Mouse (Mus musculus) forebrain, postnatal 0 days (tissue): ENCODE data around the gene H2afj. TPM values are rescaled to one million over a fixed set of nuclear protein-coding genes. Genes with fewer than 3 reads are reported as not detected.
A peak's percentile ranks its signal among the peaks of the same experiment; 100 is the strongest.

ENCODE experiments used
- ATAC-seq: fragments of 200-750 bp; cut with Nextera tagmentation; 2 replicates; pipeline ENCODE4 v1.8.0; 2017; ENCODE audit warnings: mild to moderate bottlenecking, moderate library complexity
- DNase-seq: peaks from one replicate; pipeline ENCODE4 v3.0.0-alpha.2; 2015
- H3K27ac ChIP-seq: fragments of 300-500 bp; sonication (generic); 2 replicates; pipeline ENCODE4 v1.5.1; 2014; ENCODE audit warnings: low read depth, mild to moderate bottlenecking, antibody characterized with exemption, low read length, moderate library complexity, mixed read lengths
- H3K27me3 ChIP-seq: fragments of 300-500 bp; sonication (generic); 2 replicates; pipeline ENCODE4 v1.6.1; 2014; ENCODE audit warnings: mild to moderate bottlenecking, low read length, mixed read lengths; ENCODE audit not compliant: insufficient read depth
- H3K36me3 ChIP-seq: fragments of 300-500 bp; sonication (generic); 2 replicates; pipeline ENCODE4 v1.6.1; 2014; ENCODE audit warnings: mild to moderate bottlenecking, moderate library complexity; ENCODE audit not compliant: insufficient read depth
- H3K4me1 ChIP-seq: fragments of 300-500 bp; sonication (generic); 2 replicates; pipeline ENCODE4 v1.6.1; 2014; ENCODE audit warnings: antibody characterized with exemption; ENCODE audit not compliant: insufficient read depth
- H3K4me2 ChIP-seq: fragments of 300-500 bp; sonication (generic); 2 replicates; pipeline ENCODE4 v1.6.1; 2014; ENCODE audit warnings: low read depth, mild to moderate bottlenecking, moderate library complexity
- H3K4me3 ChIP-seq: fragments of 300-500 bp; sonication (generic); 2 replicates; pipeline ENCODE4 v1.5.1; 2014; ENCODE audit warnings: low read depth, low read length, mixed read lengths
- H3K9ac ChIP-seq: fragments of 300-500 bp; sonication (generic); 2 replicates; pipeline ENCODE4 v1.6.1; 2014; ENCODE audit warnings: mild to moderate bottlenecking
- H3K9me3 ChIP-seq: fragments of 300-500 bp; sonication (generic); 2 replicates; pipeline ENCODE4 v1.6.1; 2016; ENCODE audit warnings: low read length
- CTCF ChIP-seq: sonication (generic); IDR thresholded peaks from 2 replicates; pipeline ENCODE4 v1.5.1; 2016; ENCODE audit warnings: antibody characterized with exemption, control low read depth, low read depth
- WGBS: fragments of 180-500 bp; shearing (Covaris S2); extraction: QIAGEN DNeasy Blood & Tissue Kit; methylation state at CpG from one replicate; pipeline ENCODE4 v1.1.7; 2014; 5-methylcytosine and 5-hydroxymethylcytosine counted together
- polyA plus RNA-seq: library from polyadenylated mRNA; unstranded; fragments of >200 nt; fragmentation: Nextera tagmentation; extraction: Ambion mirVana; gene quantifications from 2 replicates; pipeline ENCODE4 v1.2.1, GENCODE M21; 2015
- total RNA-seq: library from RNA; depleted of rRNA; stranded (reverse); fragments of >200 nt; gene quantifications from 2 replicates; pipeline ENCODE4 v1.2.3, GENCODE M21; 2014

The H2afj gene
- total and polyA plus RNA-seq, 2 experiments from 2014 or later, result 31.7 to 119 TPM

GRCm38 (mm10) chr6:136800710-136801109 lies 7.3 kb upstream of the H2afj start:
- H3K27me3 ChIP-seq, result no peaks in the 10 kb centered on the region
- H3K4me1 ChIP-seq, result peaks cover 5% of the 10 kb centered on the region
- DNase-seq (no peak), ATAC-seq (no peak)
- no peaks in the 10 kb centered on the region for H3K36me3 ChIP-seq
- H3K27ac ChIP-seq, result no peak overlapping the region
- H3K9ac ChIP-seq, result no peak overlapping the region
- TF ChIP-seq CTCF, result no peak
- H3K9me3 ChIP-seq, result no peaks in the 10 kb centered on the region
- no peak overlapping the region for H3K4me3 ChIP-seq
- no peak overlapping the region for H3K4me2 ChIP-seq
- 89% methylated on average over 8 of the region's 8 CpGs for WGBS

GRCm38 (mm10) chr6:136801274-136801673 lies 6.8 kb upstream of the H2afj start:
- DNase-seq (no peak), ATAC-seq (no peak)
- Histone ChIP-seq H3K9ac (no peak overlapping the region), H3K27ac (no peak overlapping the region), H3K9me3 (no peaks in the 10 kb centered on the region), H3K27me3 (no peaks in the 10 kb centered on the region), H3K36me3 (no peaks in the 10 kb centered on the region), H3K4me1 (peaks cover 5% of the 10 kb centered on the region), H3K4me3 (no peak overlapping the region), H3K4me2 (no peak overlapping the region)
- no peak for TF ChIP-seq CTCF
- WGBS, result 91% methylated on average over 6 of the region's 6 CpGs

- DNase-seq (no peak), ATAC-seq (peak; percentile 4)
- no peak for TF ChIP-seq CTCF
- H3K9ac ChIP-seq, result peak overlapping the region; percentile 90
- H3K4me3 ChIP-seq, result peak overlapping the region; percentile 59
- H3K9me3 ChIP-seq, result no peaks in the 10 kb centered on the region
- peak overlapping the region; percentile 64 for H3K4me2 ChIP-seq
- no peaks in the 10 kb centered on the region for H3K27me3 ChIP-seq
- WGBS, result 18% methylated on average over 12 of the region's 12 CpGs
- peaks cover 5% of the 10 kb centered on the region for H3K4me1 ChIP-seq
- no peaks in the 10 kb centered on the region for H3K36me3 ChIP-seq
- peak overlapping the region; percentile 97 for H3K27ac ChIP-seq
Measured at GRCm38 (mm10) chr6:136803093-136803738, 4.8 kb upstream of the H2afj start.

- ATAC-seq (peak; percentile 81), DNase-seq (peak; percentile 96)
- Histone ChIP-seq H3K36me3 (no peaks in the 10 kb centered on the region), H3K9ac (peak within 1 kb of the TSS; percentile 90), H3K4me3 (peak within 1 kb of the TSS; percentile 59), H3K4me1 (peaks cover 5% of the 10 kb centered on the region), H3K27ac (peak within 1 kb of the TSS; percentile 97), H3K9me3 (no peaks in the 10 kb centered on the region), H3K4me2 (peak within 1 kb of the TSS; percentile 64), H3K27me3 (no peaks in the 10 kb centered on the region)
- TF ChIP-seq CTCF, result no peak
- under 1% methylated on average over 50 of the region's 50 CpGs for WGBS
Measured at GRCm38 (mm10) chr6:136803739-136804633, 4.1 kb upstream of the H2afj start, which contains the start of gene Hist4h4. Gene Hist4h4 (minus strand): TSS chr6:136804415.

- Histone ChIP-seq H3K9ac (peak overlapping the region; percentile 90), H3K4me3 (peak overlapping the region; percentile 59), H3K27ac (peak overlapping the region; percentile 97), H3K4me2 (peak overlapping the region; percentile 64), H3K9me3 (no peaks in the 10 kb centered on the region), H3K27me3 (no peaks in the 10 kb centered on the region), H3K36me3 (no peaks in the 10 kb centered on the region), H3K4me1 (peaks cover 9% of the 10 kb centered on the region)
- DNase-seq, result no peak
- ATAC-seq, result no peak
- peak; percentile 12; the same call in 1 of the 2 replicates for TF ChIP-seq CTCF
- WGBS, result 26% methylated on average over 9 of the region's 9 CpGs
Measured at GRCm38 (mm10) chr6:136804705-136805408, 3.2 kb upstream of the H2afj start.

- DNase-seq (no peak), ATAC-seq (no peak)
- WGBS, result 87% methylated on average over 1 of the region's 1 CpGs
- H3K27ac ChIP-seq, result no peak overlapping the region
- H3K9ac ChIP-seq, result no peak overlapping the region
- no peaks in the 10 kb centered on the region for H3K9me3 ChIP-seq
- no peak for TF ChIP-seq CTCF
- H3K4me1 ChIP-seq, result peaks cover 9% of the 10 kb centered on the region
- H3K4me2 ChIP-seq, result no peak overlapping the region
- H3K36me3 ChIP-seq, result no peaks in the 10 kb centered on the region
- H3K27me3 ChIP-seq, result no peaks in the 10 kb centered on the region
- no peak overlapping the region for H3K4me3 ChIP-seq
Measured at GRCm38 (mm10) chr6:136805409-136805775, 2.7 kb upstream of the H2afj start.
